8 mouse cellular contexts compared by ENCODE assay signal in the genomic region with DNA sequence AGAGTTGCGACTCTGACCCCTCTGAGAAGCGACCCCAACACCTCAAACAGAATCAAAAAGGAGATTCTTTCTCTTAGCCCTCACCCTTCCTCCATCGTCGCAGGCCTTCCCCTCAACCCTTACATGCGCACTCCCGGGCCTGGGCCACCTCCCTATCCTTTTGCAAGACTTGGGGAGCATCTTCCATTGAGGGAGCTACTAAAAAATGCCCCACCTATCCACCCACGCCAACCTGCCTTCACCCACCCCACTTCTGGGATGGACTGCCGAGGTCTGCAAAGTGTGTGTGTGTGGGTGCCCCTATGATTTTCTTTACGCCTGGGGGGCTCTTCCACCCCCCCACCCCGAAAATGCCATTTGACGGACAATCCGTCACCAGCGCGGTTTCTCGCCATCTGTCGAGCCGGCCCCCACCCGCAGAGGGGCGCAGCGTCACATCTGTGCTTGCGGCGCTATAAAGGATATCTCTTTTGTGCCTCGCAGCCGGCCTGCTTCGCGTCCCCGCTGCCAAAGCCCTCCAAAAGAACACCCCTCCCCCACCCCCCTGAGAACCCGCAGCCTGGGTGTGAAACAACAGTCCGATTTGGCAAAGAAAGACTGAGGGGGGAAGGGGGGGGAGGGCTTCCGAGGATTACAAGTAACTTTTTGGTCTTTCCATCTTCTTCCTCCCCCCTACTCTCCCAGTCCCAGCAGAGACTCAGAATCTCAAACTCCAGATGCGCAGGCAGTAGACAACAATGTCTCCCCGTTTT. TPM values are rescaled to one million over a fixed set of nuclear protein-coding genes. Genes with fewer than 3 reads are reported as not detected.
DNase-seq lines count a peak whose midpoint lies in the region; ATAC-seq lines count a peak whose summit lies in the region.

No protein-coding gene starts in this region.

- DNase-seq in kidney, postnatal 10 days: no peak
- DNase-seq in embryonic facial prominence, embryonic 10.5 days (ENCODE audit: low spot score): peak; percentile 57
- DNase-seq in left cerebral cortex, postnatal 14 days (ENCODE audit: low spot score in 2 of 2): peak; percentile 33 to 43
- peak; percentile 25 for DNase-seq in right cerebral cortex, adult 18-20 months
- no peak for DNase-seq in testis, postnatal 14 days (ENCODE audit: low spot score)
- DNase-seq in testis, postnatal 10 days (ENCODE audit: low spot score): no peak

- H3K4me3 ChIP-seq in kidney, embryonic 15.5 days (replicated peaks): peak overlapping the region; percentile 31
- H3K4me3 ChIP-seq in embryonic facial prominence, embryonic 10.5 days: peak overlapping the region; percentile 57

- peaks cover 60% of the 10 kb centered on the region for H3K27me3 ChIP-seq in kidney, embryonic 15.5 days
- peaks cover 57% of the 10 kb centered on the region for H3K27me3 ChIP-seq in embryonic facial prominence, embryonic 10.5 days (replicated peaks; ENCODE audit: low read depth, poor library complexity, severe bottlenecking)

- no peak overlapping the region for H3K27ac ChIP-seq in kidney, embryonic 15.5 days
- H3K27ac ChIP-seq in embryonic facial prominence, embryonic 10.5 days (replicated peaks): peak overlapping the region; percentile 82

- under 1% methylated on average over 32 of the region's 32 CpGs for WGBS in kidney, embryonic 15.5 days
- WGBS in embryonic facial prominence, embryonic 10.5 days: 1% methylated on average over 32 of the region's 32 CpGs

- no peaks in the 10 kb centered on the region for H3K9me3 ChIP-seq in kidney, embryonic 15.5 days (replicated peaks)
- H3K9me3 ChIP-seq in embryonic facial prominence, embryonic 10.5 days: no peaks in the 10 kb centered on the region

- H3K4me1 ChIP-seq in kidney, embryonic 15.5 days: peaks cover 16% of the 10 kb centered on the region
- H3K4me1 ChIP-seq in embryonic facial prominence, embryonic 10.5 days: peaks cover 32% of the 10 kb centered on the region

- 0 out of 2 replicates have a peak, but pooled peaks have one; percentile 15 for ATAC-seq in kidney, embryonic 15.5 days (replicated peaks; ENCODE audit: low FRiP score)
- no peak for ATAC-seq in activated CD4-positive, CD25-positive, alpha-beta regulatory T cell, adult 4 months

- peak overlapping the region; percentile 57 for H3K4me2 ChIP-seq in kidney, embryonic 15.5 days

- H3K9ac ChIP-seq in kidney, embryonic 15.5 days: no peak overlapping the region

- H3K36me3 ChIP-seq in kidney, embryonic 15.5 days: no peaks in the 10 kb centered on the region
- no peaks in the 10 kb centered on the region for H3K36me3 ChIP-seq in embryonic facial prominence, embryonic 10.5 days (replicated peaks)

- intact Hi-C loops in left cerebral cortex, postnatal 14 days (cut with DNase I): loop anchor here (2.0 to 10.0 kb wide), 6 partner anchors 60 to 467 kb away; no protein-coding TSS in a partner anchor

RNA-seq across cellular contexts. Expression of a gene that starts 0.6 kb away (rescaled TPM):
- polyA plus RNA-seq in kidney, embryonic 15.5 days (2015; fragmentation: Nextera tagmentation; extraction: Ambion mirVana): 0.37 and 0.42 TPM in 2 replicates
- 4.3 and 5.6 TPM in 2 replicates for polyA plus RNA-seq in embryonic facial prominence, embryonic 10.5 days (2016; fragmentation: Nextera tagmentation; extraction: Ambion mirVana)
- total RNA-seq in left cerebral cortex, postnatal 14 days (2021): 10 to 100 TPM; 28.4 to 29.1 TPM
- not detected for polyA plus RNA-seq in activated CD4-positive, CD25-positive, alpha-beta regulatory T cell, adult 4 months (2017; shearing (Covaris generic))

Comparison
In these comparisons a context has a peak if more than half of its experiments do, and no peak if none do; other contexts are left out.
1. DNase-seq: peak in embryonic facial prominence, embryonic 10.5 days (single experiment), left cerebral cortex, postnatal 14 days (2 of 2) and right cerebral cortex, adult 18-20 months (single experiment); none in kidney, postnatal 10 days (single experiment), testis, postnatal 14 days (single experiment) and testis, postnatal 10 days (single experiment).